Mouse (Mus musculus) heart, postnatal 14 days (tissue): ENCODE results near the gene Nlrc5. TPM values are rescaled to one million over a fixed set of nuclear protein-coding genes. Genes with fewer than 3 reads are reported as not detected.
"Not testable (repeated sequence)": the region's sequence is repeated elsewhere in the genome, so short reads cannot be mapped to it uniquely, and the experiment has no call there.

Experiments used
- DNase-seq, 2 experiments: peaks; one replicate each; pipeline ENCODE4 v3.0.0; 2021 to 2022
- intact Hi-C: fragments of 180-260 bp; cut with DNase I; formaldehyde crosslinking; loops from one replicate; pipeline ENCODE4 v1.15.1; 2025
- long read RNA-seq, 2 experiments: library from polyadenylated mRNA; stranded (forward); transcript quantifications; one replicate each; pipeline ENCODE4 v2.0.0; 2021
- total RNA-seq, 2 experiments: library from RNA; stranded (reverse); gene quantifications; 2 replicates each; pipeline ENCODE4 v1.2.3; 2021

Nlrc5 gene
- 1 to 10 TPM in 1 of 2 experiments, under 1 TPM in 1; 0.22 to 1.4 TPM for total RNA-seq
- long read RNA-seq, experiment 1, partial matches to known transcripts, result 0 of 1 reads
- long read RNA-seq, experiment 1, other reads (novel, unspliced or antisense), result 1 of 1 reads
- long read RNA-seq, experiment 2, partial matches to known transcripts, result 0 of 1 reads
- long read RNA-seq, experiment 2, other reads (novel, unspliced or antisense), result 1 of 1 reads

DNA sequence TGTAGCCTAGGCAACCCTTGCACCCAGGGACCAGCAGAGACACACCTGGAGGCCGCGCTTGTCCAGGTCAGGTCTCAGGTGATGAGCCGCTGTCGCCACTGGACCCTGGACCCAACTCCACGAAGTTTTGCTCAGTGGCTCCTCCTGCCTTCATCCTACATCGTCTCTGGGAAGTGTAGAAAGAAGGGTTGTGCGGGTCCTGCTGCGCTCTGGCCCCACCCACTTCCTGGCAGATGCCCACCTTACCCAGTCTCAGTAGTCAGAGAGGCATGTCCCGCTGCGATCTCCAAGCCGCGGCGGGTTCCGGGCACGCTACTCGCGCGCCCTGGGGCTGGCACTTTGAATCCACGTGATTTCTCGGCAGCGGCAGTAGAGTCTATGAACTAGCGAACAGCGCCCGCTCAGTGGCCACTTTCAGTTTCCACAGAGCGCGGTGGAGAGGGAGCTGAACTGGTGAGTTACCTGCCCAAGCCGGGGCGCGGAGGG, at the start of gene Nlrc5:
Nlrc5 (plus strand) TSS at position 376 of the 486 bp plus-strand sequence.
- DNase-seq, result peak; percentile 69
- intact Hi-C loops, result no loop called here

DNA sequence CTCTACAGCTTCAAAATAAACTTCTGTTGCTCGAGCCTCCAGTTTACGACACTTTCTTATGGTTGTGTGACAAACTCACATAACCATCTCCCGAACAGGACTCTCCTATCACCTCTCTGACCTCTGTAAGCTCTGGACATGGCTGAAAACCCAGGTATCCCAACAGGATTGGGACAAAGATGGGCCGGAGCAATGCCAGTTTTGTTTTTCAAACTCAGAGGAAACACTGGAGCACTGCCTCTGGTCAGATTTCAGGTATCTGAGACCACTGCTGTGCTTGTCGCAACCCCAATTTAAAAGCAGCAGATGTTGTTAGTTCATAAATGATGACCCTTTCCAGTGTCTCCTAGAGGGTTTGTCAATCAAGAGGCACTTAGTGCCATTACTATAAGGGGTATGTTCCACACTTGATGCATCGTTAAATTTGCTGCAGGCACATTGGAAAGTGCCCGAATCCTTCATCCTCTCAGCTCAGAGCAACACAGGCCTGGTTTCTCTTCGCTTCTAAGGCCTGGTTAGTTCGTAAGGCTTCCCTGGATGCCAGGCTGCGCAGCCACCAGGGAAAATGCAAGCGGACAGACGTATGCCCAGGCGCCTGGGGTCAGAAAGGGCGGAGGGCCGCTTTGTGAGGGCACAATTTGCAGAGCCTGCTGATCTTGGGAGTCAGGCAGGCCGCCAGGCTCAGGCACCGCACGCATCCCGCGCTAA, 48.5 kb upstream of the Nlrc5 start:
- intact Hi-C loops, result loop anchor here (1.0 kb wide), 1 partner anchor 22 kb away; no protein-coding TSS in a partner anchor
- no peak for DNase-seq

DNA sequence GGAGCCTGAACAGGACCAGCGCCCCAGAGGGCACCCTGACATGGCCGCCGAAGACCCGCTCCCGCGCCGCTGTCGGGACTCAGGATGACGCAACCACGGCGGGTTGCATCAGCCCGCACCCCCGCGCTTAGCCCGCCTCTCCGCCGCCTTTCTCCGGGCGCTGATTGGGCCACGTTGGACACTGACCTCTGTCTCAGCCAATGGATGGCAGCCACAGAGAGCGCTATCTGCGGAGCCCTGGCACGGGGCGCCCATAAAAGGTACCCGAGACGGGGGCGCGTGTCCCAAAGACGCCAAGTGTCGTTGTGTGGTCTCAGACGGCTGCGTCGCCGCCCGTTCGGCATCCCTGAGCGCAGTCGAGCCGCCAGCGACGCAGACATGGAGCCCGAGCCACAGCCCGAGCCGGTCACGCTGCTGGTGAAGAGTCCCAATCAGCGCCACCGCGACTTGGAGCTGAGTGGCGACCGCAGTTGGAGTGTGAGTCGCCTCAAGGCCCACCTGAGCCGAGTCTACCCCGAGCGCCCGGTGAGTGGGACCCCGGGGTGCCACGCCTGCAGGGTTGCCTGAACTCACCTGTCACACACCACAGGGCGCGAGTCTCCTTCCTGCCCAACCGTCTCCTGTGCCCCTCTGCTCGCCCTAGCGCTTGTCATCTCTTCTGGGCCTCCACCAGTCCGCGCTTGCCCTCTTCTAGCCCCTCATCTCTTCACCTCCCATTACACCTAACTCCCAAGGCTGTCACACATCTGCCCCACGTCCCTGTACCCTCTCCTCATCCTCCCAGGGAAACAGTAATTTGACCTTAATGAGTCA, 47.7 kb upstream of the Nlrc5 start, which contains the start of gene Herpud1:
Herpud1 (plus strand) TSS at position 225 of the 813 bp plus-strand sequence.
- intact Hi-C loops, result loop anchor here (1.0 kb wide), 1 partner anchor 23 kb away; no protein-coding TSS in a partner anchor
- DNase-seq, result peak; percentile 98

DNA sequence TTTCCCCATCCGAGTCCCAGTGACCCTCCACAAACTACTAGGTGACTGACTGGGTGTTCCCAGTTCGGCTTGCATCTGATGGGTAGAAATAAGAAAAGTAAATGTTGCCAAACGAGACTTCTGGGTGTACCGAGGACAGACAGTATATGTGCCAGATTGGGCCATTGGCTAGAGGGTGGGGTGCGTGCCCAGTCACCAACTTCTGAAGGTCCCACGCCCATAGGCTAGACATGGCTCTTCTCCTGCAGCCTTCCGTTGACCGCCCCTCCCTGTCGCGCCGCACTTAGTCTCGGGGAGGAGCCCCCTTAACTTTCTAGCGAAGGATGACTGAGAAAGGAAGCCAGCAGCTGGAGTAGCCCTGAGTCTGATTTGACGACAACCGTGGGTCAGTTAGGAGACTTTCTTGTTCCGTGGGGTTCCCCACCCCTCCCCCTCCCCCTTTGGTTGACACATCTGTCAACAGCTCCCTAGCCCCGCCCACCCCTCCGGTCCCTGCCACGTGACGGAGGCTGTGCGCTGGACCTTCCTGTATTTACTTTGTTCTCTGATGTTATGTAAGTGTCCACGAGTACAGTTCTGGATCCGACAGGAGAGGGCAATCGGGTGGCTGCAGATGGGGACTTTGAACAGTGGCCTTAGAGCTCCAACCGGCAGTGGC, 47.0 kb upstream of the Nlrc5 start:
- intact Hi-C loops, result no loop called here
- peak; percentile 82 to 83 for DNase-seq

DNA sequence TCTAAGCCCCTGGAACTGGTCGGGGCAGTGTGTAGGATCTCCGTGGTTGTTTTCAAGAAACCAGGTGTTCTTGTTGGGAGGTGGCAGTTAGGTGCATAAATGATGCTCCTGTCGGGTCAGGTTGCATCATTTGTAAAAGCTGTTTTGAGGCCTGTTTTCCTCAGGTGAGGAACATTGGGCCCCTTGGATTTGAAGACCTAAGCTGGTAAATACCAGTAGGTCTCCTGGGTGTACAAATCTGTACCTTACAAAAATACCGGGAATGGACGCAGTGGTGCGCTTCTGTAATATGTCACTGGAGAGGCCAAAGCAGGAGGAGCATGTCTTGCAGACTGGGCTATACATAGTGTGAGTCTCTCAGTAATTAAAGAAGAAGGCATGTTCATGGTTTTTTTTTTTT, 46.4 kb upstream of the Nlrc5 start:
- DNase-seq, result no peak
- intact Hi-C loops, result no loop called here

DNA sequence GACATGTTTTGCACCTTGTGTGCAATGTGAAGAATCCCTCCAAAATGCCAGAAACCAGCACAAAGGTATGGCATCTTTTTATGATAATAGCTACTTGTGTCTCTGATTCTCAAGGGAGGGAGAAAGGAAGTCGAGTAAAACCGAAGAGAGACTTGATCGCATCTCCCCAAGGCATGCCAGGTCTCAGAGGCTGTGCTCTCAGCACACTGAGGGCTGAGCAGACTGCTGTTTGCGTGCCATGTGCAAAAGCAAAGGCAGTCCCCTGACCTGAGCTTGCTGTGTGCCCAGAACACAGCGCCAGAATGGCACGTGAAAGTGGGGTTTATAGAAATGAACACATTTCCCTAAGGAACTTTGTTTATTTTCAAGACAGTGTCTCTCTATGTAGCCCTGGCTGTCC, 44.6 kb upstream of the Nlrc5 start:
- intact Hi-C loops, result no loop called here
- no peak for DNase-seq

DNA sequence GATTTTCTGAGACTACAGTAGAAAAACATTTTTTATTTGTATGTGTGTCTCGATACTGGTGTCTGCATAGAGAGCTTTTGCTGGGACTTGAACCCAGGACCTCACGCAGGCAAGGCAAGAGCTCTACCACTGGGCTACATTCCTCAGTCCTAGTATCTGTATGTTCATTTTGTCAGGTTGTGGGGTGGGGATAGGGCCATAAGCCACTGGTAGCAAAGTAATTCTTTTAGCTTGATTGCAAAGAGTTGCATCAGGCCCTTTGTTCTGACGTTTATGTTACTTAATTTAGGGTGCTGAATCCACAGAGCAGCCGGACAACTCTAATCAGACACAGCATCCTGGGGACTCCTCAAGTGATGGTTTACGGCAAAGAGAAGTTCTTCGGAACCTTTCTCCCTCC, 43.7 kb upstream of the Nlrc5 start:
- intact Hi-C loops, result no loop called here
- DNase-seq, result no peak

DNA sequence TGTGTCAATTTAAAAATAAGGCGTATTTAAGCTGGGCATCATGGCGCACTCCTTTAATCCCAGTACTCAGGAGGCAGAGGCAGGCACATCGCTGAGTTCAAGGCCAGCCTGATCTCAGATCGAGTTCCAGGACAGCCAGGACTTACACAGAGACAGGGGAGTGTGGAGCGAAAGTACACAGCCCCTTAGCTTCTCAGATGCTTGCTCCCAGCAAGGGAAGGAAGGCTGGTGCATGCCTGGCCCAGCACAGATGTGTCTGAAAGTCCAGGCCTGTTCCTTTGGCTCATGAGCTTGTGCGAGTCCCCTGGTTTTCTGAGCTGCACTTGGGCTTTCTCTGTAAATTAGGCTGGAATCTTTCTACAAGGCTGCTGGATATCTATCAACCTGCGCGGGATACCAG, 43.2 kb upstream of the Nlrc5 start:
- intact Hi-C loops, result no loop called here
- DNase-seq, result no peak

DNA sequence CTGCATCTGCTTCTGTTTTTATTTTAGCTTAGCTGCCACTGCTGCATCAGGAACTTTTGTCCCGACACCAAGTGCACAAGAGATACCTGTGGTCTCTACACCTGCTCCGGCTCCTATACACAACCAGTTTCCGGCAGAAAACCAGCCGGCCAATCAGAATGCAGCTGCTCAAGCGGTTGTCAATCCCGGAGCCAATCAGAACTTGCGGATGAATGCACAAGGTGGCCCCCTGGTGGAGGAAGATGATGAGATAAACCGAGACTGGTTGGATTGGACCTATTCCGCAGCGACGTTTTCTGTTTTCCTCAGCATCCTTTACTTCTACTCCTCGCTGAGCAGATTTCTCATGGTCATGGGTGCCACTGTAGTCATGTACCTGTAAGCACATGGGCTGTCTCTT, 42.0 kb upstream of the Nlrc5 start:
- intact Hi-C loops, result no loop called here
- peak; percentile 44 to 68 for DNase-seq

DNA sequence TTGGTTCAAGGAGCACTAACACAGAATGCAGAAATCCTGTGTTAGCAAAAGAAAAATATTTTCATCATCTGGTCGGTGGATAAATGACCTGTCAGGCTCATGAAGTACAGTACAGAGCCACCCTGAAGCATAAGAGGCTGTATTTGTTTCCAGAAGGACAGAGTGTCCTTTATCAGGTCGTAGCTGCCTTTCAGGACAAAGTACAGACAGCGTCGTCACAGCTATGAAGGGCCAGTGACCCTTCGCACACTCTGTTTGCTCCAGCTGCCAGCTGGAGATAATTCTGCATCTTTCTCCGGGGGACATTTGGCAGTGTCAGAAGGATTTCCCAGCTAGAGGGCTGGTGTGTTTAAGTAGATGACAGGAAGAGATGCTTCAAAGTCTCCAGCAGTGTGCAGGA, 41.5 kb upstream of the Nlrc5 start:
- intact Hi-C loops, result no loop called here
- DNase-seq, result no peak

DNA sequence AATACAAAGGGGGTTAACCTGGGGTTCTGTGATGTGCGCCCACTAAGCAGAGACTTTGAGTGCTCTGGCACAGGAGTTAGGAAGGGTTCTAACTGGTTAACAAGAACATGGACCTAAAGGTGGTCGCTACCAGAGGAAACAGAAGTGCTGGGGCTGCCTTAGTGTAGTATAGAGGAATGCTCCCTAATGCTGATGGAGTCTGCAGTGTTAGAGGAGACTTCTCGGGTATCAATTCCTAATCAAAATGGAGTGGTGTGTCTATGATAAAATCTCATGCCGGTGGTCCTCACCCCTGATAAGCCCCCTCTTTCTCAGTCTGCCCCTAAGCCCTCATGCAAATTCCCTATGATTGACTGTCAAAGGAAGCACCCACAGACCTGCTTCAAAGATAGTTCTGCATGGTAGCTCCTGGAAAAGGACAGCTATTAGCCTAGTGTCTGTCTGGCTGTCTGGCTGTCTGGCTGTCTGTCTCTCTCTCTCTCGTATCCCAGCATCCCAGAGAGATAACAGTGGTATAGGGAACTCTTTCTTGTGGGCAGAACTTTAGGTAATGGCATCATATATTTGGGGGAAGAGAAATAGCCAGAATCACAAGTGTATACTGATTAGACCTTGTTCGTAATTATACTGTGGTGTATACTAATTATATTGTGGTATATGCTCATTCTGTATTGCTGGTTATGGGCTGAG, 38.2 kb upstream of the Nlrc5 start:
- intact Hi-C loops, result no loop called here
- no peak for DNase-seq

DNA sequence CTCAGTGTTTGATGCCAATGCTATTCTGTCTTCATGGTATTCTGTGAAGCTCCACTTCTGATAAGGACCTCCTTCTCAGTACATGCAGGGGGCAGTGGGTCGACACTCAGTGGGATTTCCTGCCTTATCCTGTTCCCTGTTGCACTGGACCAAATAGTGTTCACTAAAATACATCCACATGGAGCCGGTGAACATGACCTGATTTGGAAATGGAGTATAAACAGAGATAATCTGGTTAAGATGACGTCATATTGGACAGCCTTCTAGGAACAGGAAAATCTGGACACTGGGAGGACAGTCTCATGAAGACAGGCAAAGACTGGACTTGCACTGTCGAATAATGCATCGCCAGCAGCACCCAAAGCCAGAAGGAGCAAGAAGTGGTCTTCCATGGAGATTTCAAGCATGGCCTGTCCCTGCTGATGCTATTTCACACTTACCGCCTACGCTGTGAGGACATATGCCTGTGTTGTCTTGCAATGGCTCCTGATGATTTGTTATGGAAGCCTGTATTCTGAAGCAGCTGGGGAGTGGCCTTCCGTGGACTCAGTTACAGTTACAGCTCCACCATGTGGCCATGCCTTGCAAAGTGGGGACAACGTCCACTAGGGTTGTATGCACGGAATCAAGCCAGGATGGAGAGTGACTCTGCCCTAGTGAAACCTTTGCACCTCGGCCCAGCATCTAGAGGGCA, 37.0 kb upstream of the Nlrc5 start:
- intact Hi-C loops, result loop anchor here (1.0 kb wide), 1 partner anchor 54 kb away; no protein-coding TSS in a partner anchor
- peak; percentile 57 to 77 for DNase-seq

DNA sequence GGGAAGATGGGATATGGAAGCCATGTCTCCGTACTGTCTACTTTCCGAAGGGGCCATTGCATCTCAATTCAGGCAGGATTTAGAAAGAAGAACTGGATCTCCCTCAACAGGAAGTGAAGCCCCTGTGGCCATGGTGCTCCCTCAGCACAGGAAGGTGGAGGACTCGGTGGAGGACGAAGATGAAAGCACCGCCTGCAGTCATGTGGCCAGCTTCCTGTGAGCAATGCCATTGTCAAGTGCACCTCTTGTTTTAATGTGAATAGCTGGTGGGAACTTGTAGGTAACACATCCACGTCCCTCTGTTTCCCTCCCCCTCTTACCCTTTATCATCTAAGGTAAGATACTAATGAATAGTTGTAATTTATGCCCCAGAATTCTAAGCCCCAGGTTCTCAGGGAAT, 35.6 kb upstream of the Nlrc5 start:
- no peak for DNase-seq
- intact Hi-C loops, result no loop called here

DNA sequence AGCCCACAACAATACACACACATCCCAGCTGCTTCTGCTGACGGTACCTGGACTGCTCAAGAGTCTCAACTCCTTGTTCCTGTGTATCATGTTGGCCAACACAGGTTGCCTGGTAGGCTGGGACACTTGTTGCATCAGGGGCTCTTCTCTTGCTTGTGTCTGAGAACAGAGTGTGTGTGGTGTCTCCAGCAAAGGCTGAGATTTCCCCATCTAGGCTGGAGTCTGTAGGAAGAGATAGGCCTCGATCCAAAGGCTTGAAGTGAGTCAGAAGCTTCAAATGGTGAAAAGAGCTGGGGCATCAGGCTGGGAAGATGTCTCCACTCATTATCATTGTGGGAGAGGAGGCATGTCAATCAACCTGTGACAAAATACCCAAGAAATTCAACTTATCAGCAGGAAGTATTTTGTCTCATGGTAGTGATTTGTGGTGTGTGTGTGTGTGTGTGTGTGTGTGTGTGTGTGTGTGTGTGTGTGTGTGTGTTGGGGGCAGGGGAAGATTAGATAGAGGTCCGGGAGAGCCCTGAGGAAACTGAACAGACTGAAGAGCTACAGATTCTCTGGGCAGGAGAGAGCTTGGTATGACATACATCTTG, 34.7 kb upstream of the Nlrc5 start:
- intact Hi-C loops, result no loop called here
- DNase-seq, result no peak

DNA sequence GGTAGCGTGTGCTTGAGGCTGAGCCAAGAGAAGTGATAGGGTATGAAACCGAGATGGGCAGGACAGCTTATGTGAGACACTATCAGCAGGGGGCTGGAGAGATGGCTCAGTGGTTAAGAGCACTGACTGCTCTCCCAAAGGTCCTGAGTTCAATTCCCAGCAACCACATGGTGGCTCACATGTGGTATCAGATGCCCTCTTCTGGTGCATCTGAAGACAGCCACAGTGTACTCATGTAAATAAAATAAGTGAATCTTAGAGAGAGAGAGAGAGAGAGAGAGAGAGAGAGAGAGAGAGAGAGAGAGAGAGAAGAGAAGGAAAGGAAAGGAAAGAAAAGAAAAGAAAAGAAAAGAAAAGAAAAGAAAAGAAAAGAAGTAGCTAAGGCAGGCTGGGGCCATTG, 34.2 kb upstream of the Nlrc5 start:
- DNase-seq, intact Hi-C loops: not testable (repeated sequence)

DNA sequence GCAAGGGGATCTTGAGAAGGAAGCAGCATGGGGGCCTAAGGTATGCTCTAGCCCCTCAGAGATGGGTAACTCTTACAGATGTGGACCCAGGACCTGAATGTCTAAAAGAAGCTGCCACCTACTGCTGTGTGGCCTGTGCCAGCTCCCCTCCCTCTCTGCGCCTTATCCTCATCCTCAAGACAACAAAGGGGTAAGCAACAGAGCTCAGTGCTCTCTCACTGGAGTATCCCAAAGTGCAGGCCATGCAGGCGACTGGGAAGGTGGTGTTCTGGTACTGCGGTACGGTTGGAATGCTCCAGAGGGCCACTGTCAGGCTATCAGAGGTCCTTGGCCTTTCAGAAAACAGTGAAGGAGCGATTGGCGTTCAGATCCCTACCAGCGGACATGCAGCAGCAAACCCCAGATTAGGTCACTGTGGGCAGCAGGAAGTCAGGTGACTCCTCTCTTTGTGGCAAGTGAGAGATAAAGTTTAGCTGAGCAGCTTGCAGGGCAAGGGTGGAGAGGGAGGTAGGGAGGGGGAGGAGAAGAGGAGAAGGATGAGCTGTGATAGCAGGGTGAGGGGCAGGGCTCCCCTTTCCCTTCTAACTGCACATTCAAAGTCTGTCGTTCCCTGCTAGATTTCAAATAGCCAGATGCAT, 25.6 kb upstream of the Nlrc5 start:
- intact Hi-C loops, result no loop called here
- no peak for DNase-seq

DNA sequence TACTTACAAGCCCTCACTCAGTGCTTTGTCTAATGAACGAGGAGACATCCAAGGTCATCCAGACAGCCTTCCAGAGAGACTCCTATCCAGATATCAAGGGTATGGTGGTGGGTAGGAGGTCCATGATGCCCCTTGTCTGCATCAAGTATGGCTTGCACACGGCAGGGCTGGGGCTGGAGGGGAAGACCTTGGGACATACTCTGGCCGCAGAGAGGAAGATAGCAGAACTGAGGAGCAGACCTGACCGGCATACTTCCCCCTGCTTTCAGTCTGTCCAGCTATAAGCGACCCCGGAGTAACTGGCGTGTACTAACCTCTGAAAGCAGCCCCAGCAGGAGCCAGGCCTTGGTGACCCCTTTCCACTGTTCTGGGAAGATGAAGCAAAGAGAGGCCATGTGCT, 24.6 kb upstream of the Nlrc5 start:
- intact Hi-C loops, result no loop called here

DNA sequence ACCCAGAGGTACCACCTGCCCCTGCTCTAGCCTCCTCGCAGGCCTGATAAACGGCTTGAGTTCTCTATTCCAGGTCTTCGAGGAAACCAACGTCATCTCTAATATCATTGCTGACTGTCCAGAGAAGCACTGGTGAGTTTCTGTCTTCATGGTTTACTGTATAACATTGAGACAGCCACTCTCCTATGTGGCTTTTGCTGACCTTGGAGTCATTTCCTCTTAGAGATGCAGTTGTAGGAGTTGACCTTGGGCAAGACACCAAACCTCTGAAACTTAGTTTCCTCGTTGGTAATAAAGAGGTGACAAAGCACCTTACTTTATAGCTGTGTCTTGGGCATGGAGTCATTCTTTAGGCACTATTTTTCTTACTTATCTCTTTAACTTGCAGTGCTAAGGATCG, 21.6 kb upstream of the Nlrc5 start:
- intact Hi-C loops, result no loop called here
- DNase-seq, result no peak

More for the DNA sequence above, 24.6 kb upstream of the Nlrc5 start:
- no peak for DNase-seq

DNA sequence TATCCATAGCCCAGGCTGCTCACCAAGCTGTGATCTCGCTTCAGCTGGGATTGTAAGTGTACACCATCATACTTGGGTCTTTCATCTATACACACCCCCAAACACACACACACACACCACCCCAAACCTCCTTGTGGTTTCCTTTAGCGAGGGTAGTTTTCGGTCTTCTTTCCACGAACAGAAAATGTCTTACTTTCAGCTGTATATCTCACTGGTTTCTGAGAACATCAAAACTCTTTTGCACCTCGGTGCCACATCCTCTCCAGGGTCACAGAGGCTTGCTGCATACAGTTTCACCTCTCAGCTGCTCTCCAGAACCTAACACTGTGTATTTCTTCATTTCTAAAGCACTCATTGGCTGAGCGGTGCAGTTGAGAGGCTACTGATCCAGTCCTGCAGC, 20.6 kb upstream of the Nlrc5 start:
- intact Hi-C loops, result no loop called here
- no peak for DNase-seq
